Mouse (Mus musculus): ENCODE results near the gene Dip2b. TPM values are rescaled to one million over a fixed set of nuclear protein-coding genes. Genes with fewer than 3 reads are reported as not detected.
A peak's percentile ranks its signal among the peaks of the same experiment; 100 is the strongest.

Dip2b gene
- polyA plus RNA-seq, 1 experiment from 2014 or later, result 5.6 TPM

DNA sequence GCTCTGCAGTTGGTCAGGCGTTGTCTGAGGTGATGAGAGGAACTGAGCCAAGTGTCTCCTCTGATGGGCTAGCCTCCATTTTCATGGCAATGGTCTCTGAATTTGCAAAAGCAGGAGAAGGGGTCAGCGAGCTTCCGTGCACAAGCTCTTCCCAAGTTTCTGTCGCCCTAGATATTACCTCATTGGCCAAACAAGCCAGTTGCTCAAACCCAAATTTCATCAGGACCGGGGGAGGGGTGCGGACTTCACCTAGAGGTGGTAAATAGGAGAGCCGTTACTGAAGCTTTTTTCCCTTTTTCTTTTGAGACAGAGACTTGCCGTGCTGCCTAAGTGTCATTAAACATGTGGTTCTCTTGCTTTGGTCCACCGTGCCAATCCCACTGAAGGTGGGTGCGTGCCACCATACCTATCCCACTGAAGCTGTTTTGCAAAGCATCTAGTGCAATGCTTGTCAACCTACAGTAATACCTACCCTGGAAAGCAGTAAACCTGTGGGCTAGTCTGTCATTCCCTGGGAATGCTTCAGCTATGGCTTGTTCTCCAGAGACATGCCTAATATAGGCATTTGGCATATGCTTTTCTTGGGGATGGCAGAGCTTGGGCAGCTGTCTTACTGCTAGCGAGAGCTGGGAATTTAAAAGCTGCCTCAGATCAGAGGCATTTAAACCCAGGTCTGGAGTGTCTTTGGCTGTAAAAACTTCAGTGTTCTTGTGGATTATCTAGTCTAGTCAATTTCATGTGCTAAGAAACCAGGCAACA lies 13.2 kb upstream of the Dip2b start:
- no peak overlapping the region for H3K9ac ChIP-seq (ENCODE audit: low read depth, low read length)
- H3K4me1 ChIP-seq (ENCODE audit: control insufficient read depth, insufficient read depth, low read length), result no peaks in the 10 kb centered on the region; the same call in 1 of the 2 replicates
- H3K9me3 ChIP-seq (ENCODE audit: control insufficient read depth, low read length), result no peaks in the 10 kb centered on the region
- no peak overlapping the region for H3K4me3 ChIP-seq (ENCODE audit: low read length)
- no peaks in the 10 kb centered on the region for H3K27me3 ChIP-seq (replicated peaks; ENCODE audit: control insufficient read depth, insufficient read depth, low read length)
- H3K4me2 ChIP-seq (ENCODE audit: low read depth, low read length), result no peak overlapping the region
- no peaks in the 10 kb centered on the region for H3K36me3 ChIP-seq (ENCODE audit: control insufficient read depth, insufficient read depth, low read length)
- no peak for ATAC-seq
- H3K27ac ChIP-seq (ENCODE audit: low read length), result no peak overlapping the region
- 80% methylated on average over 11 of the region's 11 CpGs for WGBS

DNA sequence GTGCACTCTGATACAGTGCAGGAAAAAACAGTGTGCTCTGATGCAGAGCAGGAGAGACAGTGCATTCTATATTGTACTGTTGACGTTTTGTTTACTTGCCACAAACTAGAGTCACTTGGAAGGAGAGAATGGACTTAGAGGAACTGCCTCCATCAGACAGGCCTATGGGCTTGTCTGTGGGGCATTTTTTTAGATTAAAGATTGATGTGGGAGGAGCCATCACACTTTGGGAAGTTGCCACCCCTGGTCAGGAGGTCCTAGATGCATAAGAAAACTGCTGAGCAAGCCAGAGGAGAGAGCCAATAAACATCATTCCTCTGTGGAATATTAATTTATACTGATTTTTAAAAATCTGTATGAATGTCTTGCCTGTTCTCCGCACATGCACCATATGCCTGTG lies 10.3 kb upstream of the Dip2b start:
- Histone ChIP-seq H3K36me3 (ENCODE audit: control insufficient read depth, insufficient read depth, low read length) (no peaks in the 10 kb centered on the region), H3K4me3 (ENCODE audit: low read length) (no peak overlapping the region), H3K4me1 (ENCODE audit: control insufficient read depth, insufficient read depth, low read length) (no peaks in the 10 kb centered on the region), H3K9me3 (ENCODE audit: control insufficient read depth, low read length) (no peaks in the 10 kb centered on the region), H3K9ac (ENCODE audit: low read depth, low read length) (no peak overlapping the region), H3K27ac (ENCODE audit: low read length) (no peak overlapping the region), H3K27me3 (replicated peaks; ENCODE audit: control insufficient read depth, insufficient read depth, low read length) (no peaks in the 10 kb centered on the region), H3K4me2 (ENCODE audit: low read depth, low read length) (no peak overlapping the region)
- WGBS, result 78% methylated on average over 2 of the region's 2 CpGs
- no peak for ATAC-seq

DNA sequence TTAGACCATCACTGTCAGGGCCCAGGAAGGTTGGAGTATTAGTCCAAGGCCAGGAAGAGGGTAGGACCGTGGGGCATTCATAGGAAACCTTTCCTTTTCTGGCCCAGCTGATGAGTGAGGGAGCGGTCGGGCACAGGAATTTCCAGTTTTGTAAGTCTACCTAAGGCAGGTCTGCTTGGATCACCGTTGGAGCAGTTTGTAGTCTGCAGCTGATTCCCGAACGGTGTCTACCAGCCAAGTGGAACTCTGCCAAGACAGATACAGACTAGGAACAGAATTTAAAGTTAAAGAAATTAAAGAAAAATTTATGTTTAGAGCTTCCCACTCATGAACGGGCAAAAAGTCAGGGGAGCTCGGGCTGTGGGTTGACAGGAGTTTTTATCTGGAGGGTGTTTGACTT lies 9.0 kb upstream of the Dip2b start:
- Histone ChIP-seq H3K36me3 (ENCODE audit: control insufficient read depth, insufficient read depth, low read length) (no peaks in the 10 kb centered on the region), H3K4me2 (ENCODE audit: low read depth, low read length) (no peak overlapping the region), H3K27ac (ENCODE audit: low read length) (no peak overlapping the region), H3K9ac (ENCODE audit: low read depth, low read length) (no peak overlapping the region), H3K9me3 (ENCODE audit: control insufficient read depth, low read length) (no peaks in the 10 kb centered on the region), H3K27me3 (replicated peaks; ENCODE audit: control insufficient read depth, insufficient read depth, low read length) (no peaks in the 10 kb centered on the region), H3K4me3 (ENCODE audit: low read length) (no peak overlapping the region), H3K4me1 (ENCODE audit: control insufficient read depth, insufficient read depth, low read length) (no peaks in the 10 kb centered on the region)
- 58% methylated on average over 8 of the region's 8 CpGs for WGBS
- ATAC-seq, result no peak

DNA sequence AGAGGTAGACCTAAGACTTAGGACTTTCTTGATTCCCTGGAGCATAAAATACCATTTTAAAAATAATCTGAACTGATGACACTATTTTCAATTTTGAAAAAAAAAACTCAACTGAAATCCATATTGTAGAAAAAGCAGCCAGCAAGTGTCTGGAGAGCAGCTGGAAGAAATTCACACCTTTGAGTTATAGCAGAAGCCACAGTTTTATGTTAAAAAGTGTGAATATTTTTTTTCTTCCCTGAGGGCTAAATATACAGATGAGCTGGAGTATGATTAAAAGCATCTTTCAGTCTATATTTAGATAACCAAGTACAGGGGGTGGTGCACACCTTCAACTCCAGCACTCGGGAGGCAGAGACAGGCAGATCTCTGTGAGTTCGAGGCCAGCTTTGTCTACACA lies 8.6 kb upstream of the Dip2b start:
- no peak for ATAC-seq
- H3K4me3 ChIP-seq (ENCODE audit: low read length), result no peak overlapping the region
- no peaks in the 10 kb centered on the region for H3K27me3 ChIP-seq (replicated peaks; ENCODE audit: control insufficient read depth, insufficient read depth, low read length)
- 89% methylated on average over 2 of the region's 2 CpGs for whole genome bisulfite sequencing
- H3K27ac ChIP-seq (ENCODE audit: low read length), result no peak overlapping the region
- H3K4me1 ChIP-seq (ENCODE audit: control insufficient read depth, insufficient read depth, low read length), result no peaks in the 10 kb centered on the region
- H3K9me3 ChIP-seq (ENCODE audit: control insufficient read depth, low read length), result no peaks in the 10 kb centered on the region
- no peak overlapping the region for H3K9ac ChIP-seq (ENCODE audit: low read depth, low read length)
- no peaks in the 10 kb centered on the region for H3K36me3 ChIP-seq (ENCODE audit: control insufficient read depth, insufficient read depth, low read length)
- H3K4me2 ChIP-seq (ENCODE audit: low read depth, low read length), result no peak overlapping the region

DNA sequence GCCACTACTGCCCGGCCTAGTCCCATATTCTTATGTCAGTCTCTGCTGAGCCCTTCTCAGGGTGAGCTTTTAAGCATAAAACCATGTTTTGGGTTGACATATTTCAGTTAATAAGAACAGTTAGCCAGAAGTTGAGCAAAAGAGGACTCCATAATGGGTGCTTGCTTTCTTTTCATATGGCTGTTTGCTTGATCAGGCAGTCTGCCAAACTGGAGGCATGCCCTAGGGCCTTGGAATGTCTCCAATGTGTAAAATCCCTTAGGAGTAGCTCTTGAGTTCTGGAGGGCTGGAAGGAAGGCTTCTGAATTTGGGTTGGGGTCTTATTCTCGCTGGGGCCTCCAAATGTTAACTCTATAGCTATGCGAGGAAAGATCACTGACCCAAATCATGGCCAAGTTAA lies 5.9 kb upstream of the Dip2b start:
- H3K9ac ChIP-seq (ENCODE audit: low read depth, low read length), result no peak overlapping the region
- no peaks in the 10 kb centered on the region for H3K4me1 ChIP-seq (ENCODE audit: control insufficient read depth, insufficient read depth, low read length)
- H3K4me3 ChIP-seq (ENCODE audit: low read length), result no peak overlapping the region
- H3K27me3 ChIP-seq (replicated peaks; ENCODE audit: control insufficient read depth, insufficient read depth, low read length), result no peaks in the 10 kb centered on the region
- WGBS, result 93% methylated on average over 3 of the region's 3 CpGs
- no peak overlapping the region for H3K4me2 ChIP-seq (ENCODE audit: low read depth, low read length)
- H3K9me3 ChIP-seq (ENCODE audit: control insufficient read depth, low read length), result no peaks in the 10 kb centered on the region
- H3K27ac ChIP-seq (ENCODE audit: low read length), result no peak overlapping the region
- H3K36me3 ChIP-seq (ENCODE audit: control insufficient read depth, insufficient read depth, low read length), result no peaks in the 10 kb centered on the region
- no peak for ATAC-seq

DNA sequence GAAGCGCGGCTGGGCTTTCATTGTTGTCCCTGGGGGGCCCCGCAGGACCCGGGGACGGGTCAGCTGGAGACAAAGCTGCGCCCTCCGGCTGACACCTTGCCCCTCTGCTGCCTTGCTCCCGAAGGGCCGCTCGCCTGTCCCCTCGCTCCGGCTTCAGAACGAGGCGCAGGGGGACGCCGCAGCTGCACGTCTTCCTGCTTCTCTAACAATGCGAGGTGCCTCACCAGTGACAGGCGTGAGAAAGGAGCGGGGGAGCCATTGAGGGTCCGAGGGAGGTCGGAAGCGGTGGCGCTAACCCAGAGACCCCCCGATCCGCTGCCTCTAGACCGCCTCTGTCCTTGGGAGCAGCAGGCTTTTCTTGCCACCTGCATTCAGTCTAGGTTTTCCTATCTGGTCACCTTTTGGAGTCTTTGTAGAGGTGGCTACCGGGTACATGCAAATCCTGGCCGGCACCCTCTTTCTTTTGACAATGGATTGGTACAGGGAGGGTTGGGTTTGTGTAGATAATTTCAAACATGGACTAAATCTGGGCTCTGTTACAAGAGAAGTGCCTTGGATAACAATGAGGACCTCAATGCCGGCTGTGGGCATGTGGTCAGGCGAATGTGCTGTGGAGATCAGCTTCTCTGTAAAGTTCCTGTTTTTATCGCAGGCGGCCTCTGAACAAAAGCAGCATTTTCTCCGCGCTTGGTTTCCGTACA lies 687 bp downstream of the Dip2b start:
- Histone ChIP-seq H3K9ac (ENCODE audit: low read depth, low read length) (peak overlapping the region; percentile 98), H3K9me3 (ENCODE audit: control insufficient read depth, low read length) (no peaks in the 10 kb centered on the region), H3K4me1 (ENCODE audit: control insufficient read depth, insufficient read depth, low read length) (peaks cover 20% of the 10 kb centered on the region), H3K4me3 (ENCODE audit: low read length) (peak overlapping the region; percentile 92), H3K27me3 (replicated peaks; ENCODE audit: control insufficient read depth, insufficient read depth, low read length) (no peaks in the 10 kb centered on the region), H3K4me2 (ENCODE audit: low read depth, low read length) (peak overlapping the region; percentile 82), H3K36me3 (ENCODE audit: control insufficient read depth, insufficient read depth, low read length) (no peaks in the 10 kb centered on the region), H3K27ac (ENCODE audit: low read length) (peak overlapping the region; percentile 90)
- ATAC-seq, result peak; percentile 77
- under 1% methylated on average over 36 of the region's 36 CpGs for WGBS

DNA sequence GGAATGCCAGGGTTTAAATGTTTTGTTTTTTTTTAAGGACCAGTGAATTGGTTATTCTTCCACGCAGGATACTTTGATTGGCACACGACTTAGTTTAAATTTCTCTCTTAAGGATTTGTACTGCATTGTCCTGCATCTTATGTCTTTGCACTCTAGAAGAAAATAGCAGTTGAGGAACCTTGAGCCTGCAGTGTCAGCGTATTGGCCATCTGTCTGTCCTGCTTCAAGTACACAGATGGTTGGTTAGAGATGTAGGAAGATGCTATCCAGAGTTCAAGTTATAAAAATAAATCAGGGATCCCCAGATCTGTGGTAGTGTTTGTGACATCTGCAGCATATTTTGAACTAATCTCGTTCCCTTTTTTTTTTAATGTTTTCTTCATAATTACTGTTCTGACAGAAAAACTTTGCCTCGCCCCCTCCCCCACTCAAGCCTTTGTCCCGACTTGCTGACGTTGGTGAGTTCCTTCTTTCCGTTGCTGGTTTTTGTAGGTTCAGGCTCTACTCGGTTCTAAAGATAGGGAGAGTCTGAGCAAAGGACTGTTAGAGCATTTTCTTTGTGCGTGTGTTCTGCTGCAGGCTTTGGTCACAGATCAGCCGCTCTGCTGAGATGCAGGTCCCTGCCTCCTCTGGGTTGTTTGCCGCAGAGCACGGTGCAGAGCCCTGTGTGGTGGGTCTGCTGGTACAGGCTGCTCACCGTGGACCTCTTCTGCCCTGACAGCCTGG lies 2.2 kb downstream of the Dip2b start:
- 31% methylated on average over 14 of the region's 14 CpGs for WGBS
- H3K27ac ChIP-seq (ENCODE audit: low read length), result peak overlapping the region; percentile 42; the same call in 1 of the 2 replicates
- no peak overlapping the region for H3K4me3 ChIP-seq (ENCODE audit: low read length)
- H3K4me2 ChIP-seq (ENCODE audit: low read depth, low read length), result peak overlapping the region; percentile 30
- H3K9ac ChIP-seq (ENCODE audit: low read depth, low read length), result peak overlapping the region; percentile 35; the same call in 1 of the 2 replicates
- no peak for ATAC-seq
- no peaks in the 10 kb centered on the region for H3K27me3 ChIP-seq (replicated peaks; ENCODE audit: control insufficient read depth, insufficient read depth, low read length)
- peaks cover 26% of the 10 kb centered on the region for H3K4me1 ChIP-seq (ENCODE audit: control insufficient read depth, insufficient read depth, low read length)
- no peaks in the 10 kb centered on the region for H3K9me3 ChIP-seq (ENCODE audit: control insufficient read depth, low read length)
- H3K36me3 ChIP-seq (ENCODE audit: control insufficient read depth, insufficient read depth, low read length), result no peaks in the 10 kb centered on the region

DNA sequence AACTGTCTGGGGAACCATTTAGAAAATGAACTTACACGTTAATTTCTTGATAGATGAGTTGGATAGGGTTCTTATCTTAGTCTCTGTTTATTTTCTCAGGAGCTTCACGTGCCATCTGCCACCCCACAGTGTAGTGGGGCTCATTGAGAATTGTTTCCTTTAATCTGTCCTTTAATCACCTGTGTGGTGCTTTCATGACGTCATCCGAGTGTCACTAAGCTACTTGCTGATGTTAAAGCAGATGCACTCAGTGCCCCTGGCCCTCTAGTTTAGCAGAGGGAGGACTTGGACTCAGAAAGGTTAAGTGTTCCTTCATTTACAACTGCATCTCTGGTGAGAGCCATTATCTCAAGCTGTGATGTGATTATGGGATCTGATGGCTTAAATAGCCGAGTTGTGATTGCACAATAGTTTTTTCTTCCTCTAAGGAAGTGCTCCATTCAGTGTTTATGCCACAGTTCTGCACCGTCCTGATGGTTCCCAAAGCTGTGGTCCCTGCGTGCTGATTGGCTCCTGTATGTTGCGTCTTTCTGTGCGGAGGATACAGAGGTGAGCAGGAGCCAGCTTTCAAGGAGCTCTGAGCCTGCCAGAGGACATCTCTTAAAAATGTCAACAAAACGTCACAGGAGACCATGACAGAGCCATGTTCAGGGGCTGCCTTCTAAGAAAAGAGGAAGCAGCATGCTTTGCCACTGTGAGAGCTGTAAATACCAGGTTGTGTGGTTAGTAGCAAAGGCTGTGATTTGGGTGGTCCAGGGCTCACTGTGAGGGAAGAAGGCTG lies 3.0 kb downstream of the Dip2b start:
- ATAC-seq, result 0 out of 2 replicates have a peak, but pooled peaks have one; percentile 5
- Histone ChIP-seq H3K4me1 (ENCODE audit: control insufficient read depth, insufficient read depth, low read length) (peaks cover 28% of the 10 kb centered on the region), H3K36me3 (ENCODE audit: control insufficient read depth, insufficient read depth, low read length) (no peaks in the 10 kb centered on the region), H3K27me3 (replicated peaks; ENCODE audit: control insufficient read depth, insufficient read depth, low read length) (no peaks in the 10 kb centered on the region), H3K9ac (ENCODE audit: low read depth, low read length) (peak overlapping the region; percentile 35; the same call in 1 of the 2 replicates), H3K27ac (ENCODE audit: low read length) (peak overlapping the region; percentile 42; the same call in 1 of the 2 replicates), H3K4me2 (ENCODE audit: low read depth, low read length) (peak overlapping the region; percentile 30), H3K4me3 (ENCODE audit: low read length) (no peak overlapping the region), H3K9me3 (ENCODE audit: control insufficient read depth, low read length) (no peaks in the 10 kb centered on the region)
- WGBS, result 31% methylated on average over 10 of the region's 10 CpGs

DNA sequence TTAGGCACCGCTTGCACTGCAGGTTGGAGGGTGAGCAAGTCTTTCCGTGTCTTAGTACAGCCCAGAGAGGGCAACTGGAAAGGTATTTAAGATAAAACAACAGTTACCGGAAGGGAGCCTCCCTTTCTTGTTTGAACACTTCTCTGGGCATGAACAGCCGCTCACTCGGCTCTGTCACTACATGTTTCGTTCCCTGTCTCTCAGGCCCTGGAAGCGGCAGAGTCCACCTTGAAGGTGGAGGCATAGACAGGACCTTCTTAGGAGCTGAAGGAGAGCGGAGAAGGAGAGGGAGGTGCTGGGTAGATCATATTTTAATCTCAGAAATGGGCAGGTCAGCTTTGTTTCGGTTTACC lies 3.6 kb downstream of the Dip2b start:
- Histone ChIP-seq H3K9ac (ENCODE audit: low read depth, low read length) (no peak overlapping the region), H3K27me3 (replicated peaks; ENCODE audit: control insufficient read depth, insufficient read depth, low read length) (no peaks in the 10 kb centered on the region), H3K36me3 (ENCODE audit: control insufficient read depth, insufficient read depth, low read length) (no peaks in the 10 kb centered on the region), H3K4me2 (ENCODE audit: low read depth, low read length) (peak overlapping the region; percentile 16; the same call in 1 of the 2 replicates), H3K9me3 (ENCODE audit: control insufficient read depth, low read length) (no peaks in the 10 kb centered on the region), H3K4me3 (ENCODE audit: low read length) (no peak overlapping the region), H3K4me1 (ENCODE audit: control insufficient read depth, insufficient read depth, low read length) (peaks cover 28% of the 10 kb centered on the region), H3K27ac (ENCODE audit: low read length) (0 out of 2 replicates have a peak overlapping the region, but pooled peaks have one; percentile 7)
- WGBS, result 62% methylated on average over 9 of the region's 9 CpGs
- ATAC-seq, result no peak
